Mouse (Mus musculus) MEL (cell line): ENCODE results near the gene Utrn. TPM values are rescaled to one million over a fixed set of nuclear protein-coding genes. Genes with fewer than 3 reads are reported as not detected.

ENCODE experiments used
- DNase-seq: peaks from one replicate; pipeline ENCODE4 v3.0.0; 2011; ENCODE audit warnings: low read depth, low spot score
- H3K27ac ChIP-seq: 2 replicates; pipeline ENCODE4 v1.5.1; 2012; ENCODE audit warnings: low read depth, mild to moderate bottlenecking, control low read depth, low read length, moderate library complexity; ENCODE audit not compliant: control insufficient read depth
- H3K27me3 ChIP-seq, 2 experiments: fragments of 150-350 bp in 1 of 2; sonication (generic) in 1 of 2; 2 replicates each; pipeline ENCODE4 v1.6.1; 2012; ENCODE audit warnings: low read length in 2 of 2, mild to moderate bottlenecking in 2 of 2, improper control_type of control experiment in 1 of 2, moderate library complexity in 1 of 2; ENCODE audit not compliant: insufficient read depth in 2 of 2, control insufficient read depth in 1 of 2
- H3K36me3 ChIP-seq, 2 experiments: 2 replicates each; pipeline ENCODE4 v1.6.1; 2012 to 2014; ENCODE audit warnings: low read length in 2 of 2, improper control_type of control experiment in 1 of 2, inconsistent platforms in 1 of 2, mild to moderate bottlenecking in 1 of 2; ENCODE audit not compliant: insufficient read depth in 2 of 2, control insufficient read depth in 1 of 2
- H3K4me1 ChIP-seq, 2 experiments: fragments of 150-350 bp in 1 of 2; sonication (generic) in 1 of 2; 2 replicates each; pipeline ENCODE4 v1.6.1; 2012; ENCODE audit warnings: low read length in 2 of 2, improper control_type of control experiment in 1 of 2, mild to moderate bottlenecking in 1 of 2; ENCODE audit not compliant: insufficient read depth in 2 of 2, control insufficient read depth in 1 of 2
- H3K4me3 ChIP-seq, 2 experiments: fragments of 150-350 bp in 1 of 2; sonication (generic) in 1 of 2; 2 replicates each; pipeline ENCODE4 v1.5.1; 2012; ENCODE audit warnings: low read depth in 2 of 2, low read length in 2 of 2, mild to moderate bottlenecking in 2 of 2, moderate library complexity in 2 of 2, control low read depth in 1 of 2, improper control_type of control experiment in 1 of 2; ENCODE audit not compliant: control insufficient read depth in 1 of 2, insufficient read depth in 1 of 2
- H3K79me2 ChIP-seq: 2 replicates; pipeline ENCODE4 v1.6.1; 2012; ENCODE audit warnings: mild to moderate bottlenecking, low read length, moderate library complexity; ENCODE audit not compliant: control insufficient read depth, poor library complexity, insufficient read depth
- H3K9ac ChIP-seq: 2 replicates; pipeline ENCODE4 v1.6.1; 2012; ENCODE audit warnings: low read depth, mild to moderate bottlenecking, control low read depth, low read length, moderate library complexity; ENCODE audit not compliant: control insufficient read depth, poor library complexity, severe bottlenecking
- H3K9me3 ChIP-seq: fragments of 150-350 bp; sonication (generic); replicated peaks from 2 replicates; pipeline ENCODE4 v1.6.1; 2012; ENCODE audit warnings: mild to moderate bottlenecking, low read length, improper control_type of control experiment, moderate library complexity; ENCODE audit not compliant: insufficient read depth
- BHLHE40 ChIP-seq: IDR thresholded peaks from 2 replicates; pipeline ENCODE4 v1.6.1; 2012; ENCODE audit warnings: low read depth, mild to moderate bottlenecking, inconsistent platforms, low read length, improper control_type of control experiment, borderline replicate concordance
- CHD1 ChIP-seq: IDR thresholded peaks from 2 replicates; pipeline ENCODE4 v1.6.1; 2012; ENCODE audit warnings: low read depth, mild to moderate bottlenecking, inconsistent platforms, low read length, improper control_type of control experiment
- CHD2 ChIP-seq: IDR thresholded peaks from 2 replicates; pipeline ENCODE4 v1.6.1; 2011; ENCODE audit warnings: low read length, improper control_type of control experiment
- E2F4 ChIP-seq: IDR thresholded peaks from 2 replicates; pipeline ENCODE4 v1.6.1; 2011; ENCODE audit warnings: low read depth, low read length, improper control_type of control experiment, borderline replicate concordance
- ELF1 ChIP-seq: IDR thresholded peaks from 2 replicates; pipeline ENCODE4 v1.6.1; 2014; ENCODE audit warnings: low read depth, mild to moderate bottlenecking, inconsistent platforms, low read length, improper control_type of control experiment, moderate library complexity
- EP300 ChIP-seq, 2 experiments: IDR thresholded peaks; 2 replicates each; pipeline ENCODE4 v1.6.1; 2011; ENCODE audit warnings: improper control_type of control experiment in 2 of 2, low read length in 2 of 2, low read depth in 1 of 2, mild to moderate bottlenecking in 1 of 2
- ETS1 ChIP-seq: IDR thresholded peaks from 2 replicates; pipeline ENCODE4 v1.6.1; 2012; ENCODE audit warnings: low read depth, mild to moderate bottlenecking, inconsistent platforms, low read length, improper control_type of control experiment, moderate library complexity
- KAT2A ChIP-seq: conservative IDR thresholded peaks from 2 replicates; pipeline ENCODE4 v1.6.1; 2012; ENCODE audit warnings: low read depth, low read length, improper control_type of control experiment, inconsistent platforms
- MAFK ChIP-seq: IDR thresholded peaks from 2 replicates; pipeline ENCODE4 v1.6.1; 2011; ENCODE audit warnings: low read depth, mild to moderate bottlenecking, low read length, improper control_type of control experiment, borderline replicate concordance
- MAX ChIP-seq: IDR thresholded peaks from 2 replicates; pipeline ENCODE4 v1.6.1; 2011; ENCODE audit warnings: low read length, improper control_type of control experiment
- MYB ChIP-seq: IDR thresholded peaks from 2 replicates; pipeline ENCODE4 v1.6.1; 2011; ENCODE audit warnings: mild to moderate bottlenecking, low read depth, low read length, improper control_type of control experiment
- MYC ChIP-seq: IDR thresholded peaks from 2 replicates; pipeline ENCODE4 v1.6.1; 2011; ENCODE audit warnings: low read depth, mild to moderate bottlenecking, low read length, improper control_type of control experiment, moderate library complexity
- NELFE ChIP-seq: IDR thresholded peaks from 2 replicates; pipeline ENCODE4 v1.6.1; 2011; ENCODE audit warnings: low read depth, low read length, improper control_type of control experiment
- NRF1 ChIP-seq: IDR thresholded peaks from 2 replicates; pipeline ENCODE4 v1.6.1; 2014; ENCODE audit warnings: low read depth, mild to moderate bottlenecking, inconsistent platforms, low read length, improper control_type of control experiment, moderate library complexity; ENCODE audit not compliant: poor library complexity, insufficient read depth, severe bottlenecking
- POLR2A ChIP-seq, 2 experiments: IDR thresholded peaks; 2 replicates each; pipeline ENCODE4 v1.6.1; 2011 to 2012; ENCODE audit warnings: low read length in 2 of 2, mild to moderate bottlenecking in 2 of 2, control low read depth in 1 of 2, improper control_type of control experiment in 1 of 2, low read depth in 1 of 2, moderate library complexity in 1 of 2; ENCODE audit not compliant: control insufficient read depth in 1 of 2, insufficient read depth in 1 of 2, poor library complexity in 1 of 2
- POLR2AphosphoS5 ChIP-seq: IDR thresholded peaks from 2 replicates; pipeline ENCODE4 v1.6.1; 2012; ENCODE audit warnings: low read depth, borderline replicate concordance, mild to moderate bottlenecking, inconsistent platforms, low read length, moderate library complexity, mixed read lengths
- RCOR1 ChIP-seq: IDR thresholded peaks from 2 replicates; pipeline ENCODE4 v1.6.1; 2012; ENCODE audit warnings: low read depth, mild to moderate bottlenecking, inconsistent platforms, low read length, improper control_type of control experiment
- SIN3A ChIP-seq: IDR thresholded peaks from 2 replicates; pipeline ENCODE4 v1.6.1; 2012; ENCODE audit warnings: low read length, improper control_type of control experiment, inconsistent platforms
- TCF12 ChIP-seq: IDR thresholded peaks from 2 replicates; pipeline ENCODE4 v1.6.1; 2014; ENCODE audit warnings: low read depth, mild to moderate bottlenecking, inconsistent platforms, low read length, improper control_type of control experiment, moderate library complexity
- USF1 ChIP-seq: IDR thresholded peaks from 2 replicates; pipeline ENCODE4 v1.6.1; 2014; ENCODE audit warnings: low read depth, mild to moderate bottlenecking, inconsistent platforms, low read length, improper control_type of control experiment, moderate library complexity
- ZMIZ1 ChIP-seq: IDR thresholded peaks from 2 replicates; pipeline ENCODE4 v1.6.1; 2012; ENCODE audit warnings: low read depth, mild to moderate bottlenecking, inconsistent platforms, low read length, improper control_type of control experiment, moderate library complexity
- polyA plus RNA-seq, 2 experiments: library from polyadenylated mRNA; stranded (reverse) in 1 of 2; unstranded in 1 of 2; fragments of >175 nt in 1 of 2; fragments of >200 nt in 1 of 2; gene quantifications; 2 replicates each; pipeline versions ENCODE4 v1.2.1 to v1.2.4; 2012; ENCODE audit warnings: low replicate concordance in 2 of 2, low read depth in 1 of 2; ENCODE audit not compliant: insufficient read length in 2 of 2, insufficient read depth in 1 of 2, missing spikeins in 1 of 2
- total RNA-seq: library from RNA; depleted of rRNA; stranded (reverse); fragments of 300-350 nt; gene quantifications from 2 replicates; pipeline ENCODE4 v1.2.3, GENCODE M21; 2012

Utrn gene
- total and polyA plus RNA-seq, 3 experiments, result 2.3 to 4.3 TPM; not detected in 1

DNA sequence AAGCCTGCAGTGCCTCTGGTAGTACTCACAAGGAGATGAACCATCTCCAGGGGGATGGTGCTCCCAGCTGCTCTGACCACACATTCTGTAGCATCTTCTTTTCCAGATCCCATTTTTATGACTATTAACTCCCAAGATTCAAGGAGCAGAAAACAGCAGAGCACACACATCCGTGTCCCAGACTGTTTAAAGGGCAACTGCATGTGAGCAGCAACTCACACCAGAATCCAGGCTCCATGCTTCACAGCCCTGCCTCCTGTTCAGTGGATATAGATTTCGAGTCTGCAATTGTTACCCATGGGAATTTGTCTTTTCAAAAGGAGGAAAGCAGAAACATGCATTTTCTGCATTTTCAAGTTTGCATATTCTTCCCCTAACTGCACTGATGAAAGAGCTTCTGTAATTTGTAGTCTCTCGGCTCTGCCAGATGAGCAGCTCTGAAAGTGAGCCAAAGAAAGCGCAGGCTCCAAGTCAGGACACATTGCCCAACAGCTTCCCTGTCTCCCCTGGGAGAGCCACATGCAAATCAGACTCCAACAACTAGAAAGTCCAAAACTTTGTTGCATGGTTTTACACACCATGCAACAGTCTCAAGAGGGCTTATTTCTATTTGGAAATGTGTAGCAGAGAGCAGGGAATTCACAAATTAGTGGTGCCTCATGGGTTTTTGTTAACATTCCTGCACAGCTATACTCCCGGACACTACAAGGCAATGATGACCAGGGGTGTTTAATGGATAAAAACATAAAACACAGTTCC lies 111.0 kb downstream of the Utrn start:
- Histone ChIP-seq H3K9ac (no peak overlapping the region), H3K36me3 (no peaks in the 10 kb centered on the region), H3K79me2 (no peaks in the 10 kb centered on the region), H3K4me1 (no peaks in the 10 kb centered on the region), H3K27me3 (no peaks in the 10 kb centered on the region), H3K9me3 (no peaks in the 10 kb centered on the region), H3K4me3 (no peak overlapping the region), H3K27ac (no peak overlapping the region)
- TF ChIP-seq CHD2, result no peak
- TF ChIP-seq EP300 (IDR thresholded peaks at IDR 0.05; ENCODE audit: low read depth in 1 of 2, low read length in 2 of 2), result no peak
- TF ChIP-seq RCOR1, result no peak
- no peak for DNase-seq

DNA sequence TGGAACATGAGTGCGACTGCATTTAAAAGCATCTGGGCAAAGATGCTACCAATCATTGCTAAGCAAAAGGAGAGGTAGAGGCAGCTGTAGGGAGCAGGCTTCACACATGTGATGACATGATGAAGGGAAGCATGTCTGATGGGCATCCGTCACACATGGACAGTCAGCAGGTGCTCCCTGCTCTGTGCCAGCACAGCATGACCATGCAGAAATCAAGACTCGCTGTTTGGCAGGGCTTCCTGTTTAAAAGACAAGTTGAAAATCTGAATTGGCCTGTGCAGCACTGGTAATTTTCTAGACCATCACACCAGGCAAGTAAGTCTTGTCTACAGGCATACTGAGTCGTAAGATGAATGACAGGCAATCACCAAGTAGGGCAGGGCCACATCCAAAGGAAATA lies 112.5 kb downstream of the Utrn start:
- Histone ChIP-seq H3K27ac (no peak overlapping the region), H3K27me3 (no peaks in the 10 kb centered on the region), H3K4me3 (no peak overlapping the region), H3K9me3 (no peaks in the 10 kb centered on the region), H3K4me1 (no peaks in the 10 kb centered on the region), H3K9ac (no peak overlapping the region), H3K36me3 (no peaks in the 10 kb centered on the region), H3K79me2 (no peaks in the 10 kb centered on the region)
- peak; percentile 11 for DNase-seq
- TF ChIP-seq MAFK (no peak), CHD1 (no peak), POLR2A (IDR thresholded peaks at IDR 0.05; ENCODE audit: control insufficient read depth in 1 of 2, insufficient read depth in 1 of 2, low read depth in 1 of 2, low read length in 2 of 2, poor library complexity in 1 of 2) (no peak), BHLHE40 (no peak), E2F4 (no peak), USF1 (no peak), POLR2AphosphoS5 (no peak), MAX (no peak), ETS1 (no peak)

DNA sequence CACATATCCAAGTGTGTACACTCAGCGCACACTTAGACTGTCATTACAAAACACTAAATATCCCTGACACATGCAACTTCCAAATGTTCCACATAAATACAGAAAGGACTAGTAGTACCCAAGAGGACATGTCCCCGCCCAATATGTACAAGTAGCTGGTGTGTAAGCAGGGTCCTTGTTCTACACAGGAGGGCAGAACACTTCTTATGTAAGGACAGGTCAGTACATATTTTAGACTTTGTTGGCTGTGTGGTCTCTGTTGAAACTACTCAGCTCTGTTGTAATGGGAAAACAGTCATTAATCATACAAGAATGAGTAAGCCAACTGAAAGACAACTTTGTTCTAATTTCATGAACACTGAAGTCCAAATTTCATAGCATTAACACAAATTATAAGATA lies 114.3 kb downstream of the Utrn start:
- H3K27me3 ChIP-seq, result no peaks in the 10 kb centered on the region
- no peaks in the 10 kb centered on the region for H3K36me3 ChIP-seq
- DNase-seq, result no peak

More for the DNA sequence above, 114.3 kb downstream of the Utrn start:
- Histone ChIP-seq H3K9ac (no peak overlapping the region), H3K9me3 (no peaks in the 10 kb centered on the region), H3K27ac (no peak overlapping the region), H3K4me3 (no peak overlapping the region), H3K79me2 (no peaks in the 10 kb centered on the region), H3K4me1 (no peaks in the 10 kb centered on the region)
- TF ChIP-seq SIN3A (no peak), NRF1 (no peak), TCF12 (no peak), ZMIZ1 (no peak), MYC (no peak), EP300 (IDR thresholded peaks at IDR 0.05; ENCODE audit: low read depth in 1 of 2, low read length in 2 of 2) (no peak), ELF1 (no peak), NELFE (no peak), KAT2A (no peak), POLR2AphosphoS5 (no peak), MYB (no peak), BHLHE40 (no peak), RCOR1 (no peak), POLR2A (IDR thresholded peaks at IDR 0.05; ENCODE audit: control insufficient read depth in 1 of 2, insufficient read depth in 1 of 2, low read depth in 1 of 2, low read length in 2 of 2, poor library complexity in 1 of 2) (no peak)
